ENCODE assay signal across 8 mouse cellular contexts in the genomic region with DNA sequence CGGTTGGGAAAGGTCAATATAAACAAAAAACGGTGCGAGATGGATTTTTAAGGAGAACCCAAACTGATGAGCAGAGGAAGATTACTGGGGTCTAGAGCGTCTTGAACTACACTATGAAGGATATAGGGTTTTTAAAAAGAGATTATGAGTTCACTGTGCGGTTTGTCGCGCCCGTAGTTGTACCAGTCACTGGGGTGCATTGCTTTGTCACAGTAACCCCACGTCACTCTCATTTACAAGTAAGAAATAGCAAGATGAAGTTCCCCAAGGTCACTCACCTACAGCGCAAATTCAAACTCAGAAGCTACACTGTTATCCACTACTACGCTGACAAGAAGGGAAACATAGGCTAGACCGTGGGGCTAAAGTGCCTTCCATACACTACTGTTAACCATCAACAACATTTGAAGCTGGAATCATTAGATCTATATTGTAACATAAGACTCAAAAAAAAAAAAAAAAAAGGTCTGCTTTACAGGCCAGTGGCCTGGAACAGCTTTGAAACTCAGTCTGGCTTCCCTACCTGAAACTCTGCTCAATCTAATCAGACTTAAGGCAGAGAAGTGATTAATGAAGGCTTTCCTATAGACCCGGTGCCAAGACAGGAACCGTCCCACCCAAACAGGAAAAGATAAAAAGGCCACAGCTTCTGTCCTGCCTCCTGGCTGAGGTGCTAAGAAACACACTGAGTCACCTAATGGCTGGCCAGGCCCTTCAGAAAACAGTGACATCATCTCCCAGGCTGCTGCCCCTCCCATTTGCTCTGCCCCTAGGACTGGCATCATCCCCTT. TPM values are rescaled to one million over a fixed set of nuclear protein-coding genes. Genes with fewer than 3 reads are reported as not detected.
DNase-seq lines count a peak whose midpoint lies in the region; ATAC-seq lines count a peak whose summit lies in the region.

No protein-coding gene starts in this region.

- peak overlapping the region; percentile 97 for H3K4me3 ChIP-seq in heart, embryonic 13.5 days
- H3K4me3 ChIP-seq in kidney, embryonic 16.5 days (ENCODE audit: low read length), result peak overlapping the region; percentile 83

- ATAC-seq in common myeloid progenitor, adult 5-6 weeks (replicated peaks; ENCODE audit: low read depth, poor library complexity, severe bottlenecking), result peak; percentile 59
- ATAC-seq in heart, embryonic 13.5 days (ENCODE audit: extremely low read depth, insufficient number of reproducible peaks, low FRiP score, low TSS enrichment), result no peak
- no peak for ATAC-seq in kidney, embryonic 16.5 days (ENCODE audit: low FRiP score, low TSS enrichment)

- WGBS in heart, embryonic 13.5 days, result 28% methylated on average over 14 of the region's 14 CpGs
- 29% methylated on average over 14 of the region's 14 CpGs for WGBS in kidney, embryonic 16.5 days

- H3K27me3 ChIP-seq in heart, embryonic 13.5 days (replicated peaks), result no peaks in the 10 kb centered on the region
- no peaks in the 10 kb centered on the region for H3K27me3 ChIP-seq in kidney, embryonic 16.5 days (ENCODE audit: insufficient read depth, low read length)

- H3K9me3 ChIP-seq in heart, embryonic 13.5 days, result no peaks in the 10 kb centered on the region
- H3K9me3 ChIP-seq in kidney, embryonic 16.5 days (ENCODE audit: low read length), result no peaks in the 10 kb centered on the region

- H3K4me2 ChIP-seq in heart, embryonic 13.5 days, result peak overlapping the region; percentile 83
- peak overlapping the region; percentile 58 for H3K4me2 ChIP-seq in kidney, embryonic 16.5 days (replicated peaks; ENCODE audit: low read depth, low read length)

- H3K9ac ChIP-seq in heart, embryonic 13.5 days, result peak overlapping the region; percentile 81
- H3K9ac ChIP-seq in kidney, embryonic 16.5 days (replicated peaks; ENCODE audit: low read length), result peak overlapping the region; percentile 61

- H3K27ac ChIP-seq in heart, embryonic 13.5 days (replicated peaks), result peak overlapping the region; percentile 93
- H3K27ac ChIP-seq in kidney, embryonic 16.5 days (ENCODE audit: low read length), result peak overlapping the region; percentile 78

- peaks cover 38% of the 10 kb centered on the region for H3K4me1 ChIP-seq in heart, embryonic 13.5 days
- peaks cover 30% of the 10 kb centered on the region for H3K4me1 ChIP-seq in kidney, embryonic 16.5 days (ENCODE audit: insufficient read depth, low read length)

- DNase-seq in thymus, postnatal 14 days, result peak; percentile 13
- no peak for DNase-seq in thymus, postnatal 36 days
- DNase-seq in lung, postnatal 36 days, result peak; percentile 85
- DNase-seq in testis, postnatal 14 days (ENCODE audit: low spot score), result peak; percentile 14
- no peak for DNase-seq in left cerebral cortex, adult 8-10 months (ENCODE audit: low spot score in 2 of 2)

- H3K36me3 ChIP-seq in heart, embryonic 13.5 days, result peaks cover 2% of the 10 kb centered on the region; the same call in 1 of the 2 replicates
- no peaks in the 10 kb centered on the region for H3K36me3 ChIP-seq in kidney, embryonic 16.5 days (ENCODE audit: insufficient read depth, low read length)

RNA-seq across cellular contexts. Expression of a gene that starts 17.9 kb away (rescaled TPM):
- total RNA-seq in common myeloid progenitor, adult 5-6 weeks (2017), result 36.8 and 38.4 TPM in 2 replicates
- 56.7 and 61.6 TPM in 2 replicates for polyA plus RNA-seq in heart, embryonic 13.5 days (2015; fragmentation: Nextera tagmentation; extraction: Ambion mirVana)
- 90.9 and 96.3 TPM in 2 replicates for polyA plus RNA-seq in kidney, embryonic 16.5 days (2015; fragmentation: Nextera tagmentation; extraction: Ambion mirVana)
- total RNA-seq in left cerebral cortex, adult 8-10 months (2022), result 100 to 1,000 TPM in 3 of 4 experiments, 10 to 100 TPM in 1; 95.2 to 113 (median 110) TPM

RNA-seq across cellular contexts. Expression of a gene that starts 34.5 kb away (rescaled TPM):
- 0.23 TPM in 1 of 2 replicates, not detected in the other for total RNA-seq in common myeloid progenitor, adult 5-6 weeks (2017)
- 0.14 and 0.15 TPM in 2 replicates for polyA plus RNA-seq in heart, embryonic 13.5 days (2015; fragmentation: Nextera tagmentation; extraction: Ambion mirVana)
- 0.05 and 0.17 TPM in 2 replicates for polyA plus RNA-seq in kidney, embryonic 16.5 days (2015; fragmentation: Nextera tagmentation; extraction: Ambion mirVana)
- under 1 TPM in 1 of 4 experiments, not detected in 3; 0.17 TPM for total RNA-seq in left cerebral cortex, adult 8-10 months (2022)

RNA-seq across cellular contexts. Expression of a gene that starts 47.6 kb away (rescaled TPM):
- total RNA-seq in common myeloid progenitor, adult 5-6 weeks (2017), result 5,501 and 6,055 TPM in 2 replicates
- 640 and 686 TPM in 2 replicates for polyA plus RNA-seq in heart, embryonic 13.5 days (2015; fragmentation: Nextera tagmentation; extraction: Ambion mirVana)
- 897 and 905 TPM in 2 replicates for polyA plus RNA-seq in kidney, embryonic 16.5 days (2015; fragmentation: Nextera tagmentation; extraction: Ambion mirVana)
- 100 to 1,000 TPM; 920 to 943 (median 931) TPM for total RNA-seq in left cerebral cortex, adult 8-10 months (2022)

Comparison
In these comparisons a context has a peak if more than half of its experiments do, and no peak if none do; other contexts are left out.
1. DNase-seq: peak in thymus, postnatal 14 days (single experiment), lung, postnatal 36 days (single experiment) and testis, postnatal 14 days (single experiment); none in thymus, postnatal 36 days (0 of 2) and left cerebral cortex, adult 8-10 months (0 of 2).